Mouse (Mus musculus) midbrain, embryonic 11.5 days (tissue): Measurements from ENCODE around the gene Ripk3. TPM values are rescaled to one million over a fixed set of nuclear protein-coding genes. Genes with fewer than 3 reads are reported as not detected.

ENCODE experiments used
- ATAC-seq: fragments of 200-750 bp; cut with Nextera tagmentation; 2 replicates; pipeline ENCODE4 v1.8.0; 2017; ENCODE audit warnings: moderate TSS enrichment, moderate library complexity; ENCODE audit not compliant: low FRiP score
- DNase-seq: peaks from one replicate; pipeline ENCODE4 v3.0.0; 2015; ENCODE audit warnings: low spot score; ENCODE audit errors: missing footprints
- H3K27ac ChIP-seq: fragments of 300-500 bp; sonication (generic); 2 replicates; pipeline ENCODE4 v1.5.1; 2014; ENCODE audit warnings: low read depth, low read length
- H3K27me3 ChIP-seq: fragments of 300-500 bp; sonication (generic); 2 replicates; pipeline ENCODE4 v1.6.1; 2014; ENCODE audit warnings: mild to moderate bottlenecking, low read length, moderate library complexity, mixed read lengths; ENCODE audit not compliant: control insufficient read depth, insufficient read depth
- H3K36me3 ChIP-seq: fragments of 300-500 bp; sonication (generic); 2 replicates; pipeline ENCODE4 v1.6.1; 2014; ENCODE audit warnings: mild to moderate bottlenecking, low read length, moderate library complexity, mixed read lengths; ENCODE audit not compliant: control insufficient read depth, insufficient read depth
- H3K4me1 ChIP-seq: fragments of 300-500 bp; sonication (generic); 2 replicates; pipeline ENCODE4 v1.6.1; 2014; ENCODE audit warnings: low read length; ENCODE audit not compliant: control insufficient read depth, insufficient read depth
- H3K4me2 ChIP-seq: fragments of 300-500 bp; sonication (generic); 2 replicates; pipeline ENCODE4 v1.6.1; 2014; ENCODE audit warnings: mild to moderate bottlenecking, moderate library complexity
- H3K4me3 ChIP-seq: fragments of 300-500 bp; sonication (generic); 2 replicates; pipeline ENCODE4 v1.5.1; 2014; ENCODE audit warnings: low read depth, low read length
- H3K9ac ChIP-seq: fragments of 300-500 bp; sonication (generic); 2 replicates; pipeline ENCODE4 v1.6.1; 2014; ENCODE audit warnings: low read length
- H3K9me3 ChIP-seq: fragments of 300-500 bp; sonication (generic); 2 replicates; pipeline ENCODE4 v1.6.1; 2016; ENCODE audit warnings: low read length; ENCODE audit not compliant: control insufficient read depth
- WGBS: fragments of 180-500 bp; shearing (Covaris S2); extraction: QIAGEN DNeasy Blood & Tissue Kit; methylation state at CpG from one replicate; pipeline ENCODE4 v1.1.7; 2014; 5-methylcytosine and 5-hydroxymethylcytosine counted together
- polyA plus RNA-seq: library from polyadenylated mRNA; unstranded; fragments of >200 nt; fragmentation: Nextera tagmentation; extraction: Ambion mirVana; gene quantifications from 2 replicates; pipeline ENCODE4 v1.2.1, GENCODE M21; 2014

Ripk3 gene
- polyA plus RNA-seq, 1 experiment from 2014 or later: 4.0 TPM

- H3K9me3 ChIP-seq: no peaks in the 10 kb centered on the region
- no peak overlapping the region for H3K9ac ChIP-seq
- peaks cover 21% of the 10 kb centered on the region for H3K27me3 ChIP-seq
- ATAC-seq: no peak
- 82% methylated on average over 6 of the region's 6 CpGs for WGBS
- no peak overlapping the region for H3K4me3 ChIP-seq
- H3K4me2 ChIP-seq: no peak overlapping the region
- peaks cover 13% of the 10 kb centered on the region for H3K36me3 ChIP-seq
- DNase-seq: no peak
- H3K27ac ChIP-seq: no peak overlapping the region
- peaks cover 5% of the 10 kb centered on the region; the same call in 1 of the 2 replicates for H3K4me1 ChIP-seq
Observed at GRCm38 (mm10) chr14:55757566-55757965, 31.1 kb downstream of the Ripk3 start.

- Histone ChIP-seq H3K9me3 (no peaks in the 10 kb centered on the region), H3K9ac (no peak overlapping the region), H3K36me3 (peaks cover 10% of the 10 kb centered on the region; the same call in 1 of the 2 replicates), H3K27ac (no peak overlapping the region), H3K27me3 (no peaks in the 10 kb centered on the region), H3K4me2 (no peak overlapping the region; the same call in 1 of the 2 replicates), H3K4me1 (peaks cover 15% of the 10 kb centered on the region), H3K4me3 (no peak overlapping the region)
- DNase-seq (no peak), ATAC-seq (no peak)
- WGBS: 92% methylated on average over 10 of the region's 10 CpGs
Observed at GRCm38 (mm10) chr14:55747051-55747847, 41.4 kb downstream of the Ripk3 start.

GRCm38 (mm10) chr14:55745861-55746237 lies 42.8 kb downstream of the Ripk3 start:
- ATAC-seq (no peak; the same call in 1 of the 2 replicates), DNase-seq (no peak)
- peak overlapping the region; percentile 89 for H3K4me3 ChIP-seq
- H3K4me2 ChIP-seq: peak overlapping the region; percentile 93
- no peaks in the 10 kb centered on the region for H3K9me3 ChIP-seq
- H3K9ac ChIP-seq: peak overlapping the region; percentile 88
- WGBS: under 1% methylated on average over 30 of the region's 31 CpGs
- H3K36me3 ChIP-seq: peaks cover 9% of the 10 kb centered on the region; the same call in 1 of the 2 replicates
- H3K4me1 ChIP-seq: peaks cover 15% of the 10 kb centered on the region
- H3K27me3 ChIP-seq: no peaks in the 10 kb centered on the region
- no peak overlapping the region for H3K27ac ChIP-seq

GRCm38 (mm10) chr14:55745180-55745860 lies 43.3 kb downstream of the Ripk3 start, which contains the start of the genes Dhrs1 and Nop9:
Dhrs1 (minus strand) TSS chr14:55745690.
Nop9 (plus strand) TSS chr14:55745693.
- 3% methylated on average over 29 of the region's 48 CpGs for WGBS
- H3K4me2 ChIP-seq: peak within 1 kb of the TSS; percentile 93
- H3K9ac ChIP-seq: peak within 1 kb of the TSS; percentile 88
- H3K27me3 ChIP-seq: no peaks in the 10 kb centered on the region
- H3K36me3 ChIP-seq: peaks cover 5% of the 10 kb centered on the region; the same call in 1 of the 2 replicates
- H3K4me3 ChIP-seq: peak within 1 kb of the TSS; percentile 89
- DNase-seq: peak; percentile 96
- H3K4me1 ChIP-seq: peaks cover 15% of the 10 kb centered on the region
- H3K27ac ChIP-seq: no peak within 1 kb of the TSS
- peak; percentile 91 for ATAC-seq
- no peaks in the 10 kb centered on the region for H3K9me3 ChIP-seq

GRCm38 (mm10) chr14:55743711-55744110 lies 45.0 kb downstream of the Ripk3 start:
- Histone ChIP-seq H3K9me3 (no peaks in the 10 kb centered on the region), H3K4me1 (peaks cover 15% of the 10 kb centered on the region), H3K4me3 (no peak overlapping the region), H3K9ac (no peak overlapping the region; the same call in 1 of the 2 replicates), H3K36me3 (no peaks in the 10 kb centered on the region), H3K27ac (no peak overlapping the region), H3K27me3 (no peaks in the 10 kb centered on the region), H3K4me2 (no peak overlapping the region)
- ATAC-seq: peak; percentile 33; the same call in 1 of the 2 replicates
- 23% methylated on average over 10 of the region's 10 CpGs for WGBS
- DNase-seq: peak; percentile 99

- no peak for ATAC-seq
- H3K4me3 ChIP-seq: no peak overlapping the region
Observed at GRCm38 (mm10) chr14:55737086-55737687, 51.5 kb downstream of the Ripk3 start.

GRCm38 (mm10) chr14:55735758-55736157 lies 52.9 kb downstream of the Ripk3 start:
- no peak overlapping the region for H3K4me2 ChIP-seq
- H3K9ac ChIP-seq: no peak overlapping the region
- no peak for ATAC-seq
- H3K4me1 ChIP-seq: no peaks in the 10 kb centered on the region
- no peak overlapping the region for H3K4me3 ChIP-seq
- H3K36me3 ChIP-seq: no peaks in the 10 kb centered on the region
- H3K27me3 ChIP-seq: no peaks in the 10 kb centered on the region
- no peak for DNase-seq
- no peak overlapping the region for H3K27ac ChIP-seq
- 78% methylated on average over 4 of the region's 4 CpGs for WGBS
- H3K9me3 ChIP-seq: no peaks in the 10 kb centered on the region

More at GRCm38 (mm10) chr14:55737086-55737687, 51.5 kb downstream of the Ripk3 start:
- 87% methylated on average over 9 of the region's 9 CpGs for WGBS
- H3K9ac ChIP-seq: no peak overlapping the region
- H3K9me3 ChIP-seq: no peaks in the 10 kb centered on the region
- no peaks in the 10 kb centered on the region for H3K4me1 ChIP-seq
- H3K36me3 ChIP-seq: no peaks in the 10 kb centered on the region
- H3K27ac ChIP-seq: no peak overlapping the region
- DNase-seq: no peak
- H3K27me3 ChIP-seq: no peaks in the 10 kb centered on the region
- H3K4me2 ChIP-seq: no peak overlapping the region

GRCm38 (mm10) chr14:55735334-55735733 lies 53.3 kb downstream of the Ripk3 start:
- Histone ChIP-seq H3K9ac (no peak overlapping the region), H3K27me3 (no peaks in the 10 kb centered on the region), H3K36me3 (no peaks in the 10 kb centered on the region), H3K27ac (no peak overlapping the region), H3K4me2 (no peak overlapping the region), H3K9me3 (no peaks in the 10 kb centered on the region), H3K4me3 (no peak overlapping the region), H3K4me1 (no peaks in the 10 kb centered on the region)
- 73% methylated on average over 3 of the region's 3 CpGs for WGBS
- ATAC-seq (no peak), DNase-seq (no peak)
